Mouse (Mus musculus): Measurements from ENCODE around the gene Tmem40.

Gene Tmem40

GRCm38 (mm10) chr6:115768207-115768606 lies 6.0 kb upstream of the Tmem40 start:
- DNase-seq (ENCODE audit: low spot score), result no peak

- no peak for DNase-seq (ENCODE audit: low spot score)
Observed at GRCm38 (mm10) chr6:115767357-115767756, 5.1 kb upstream of the Tmem40 start.

GRCm38 (mm10) chr6:115764179-115764578 lies 2.0 kb upstream of the Tmem40 start:
- DNase-seq (ENCODE audit: low spot score), result no peak

- DNase-seq (ENCODE audit: low spot score), result no peak
Observed at GRCm38 (mm10) chr6:115760982-115761381, 1.2 kb downstream of the Tmem40 start.

GRCm38 (mm10) chr6:115760137-115760536 lies 2.1 kb downstream of the Tmem40 start:
- DNase-seq (ENCODE audit: low spot score), result no peak

GRCm38 (mm10) chr6:115759461-115759860 lies 2.7 kb downstream of the Tmem40 start:
- no peak for DNase-seq (ENCODE audit: low spot score)

- peak; percentile 60 for DNase-seq (ENCODE audit: low spot score)
Observed at GRCm38 (mm10) chr6:115758981-115759435, 3.2 kb downstream of the Tmem40 start.

GRCm38 (mm10) chr6:115755536-115755935 lies 6.7 kb downstream of the Tmem40 start:
- peak; percentile 66 for DNase-seq (ENCODE audit: low spot score)

GRCm38 (mm10) chr6:115746326-115746725 lies 15.9 kb downstream of the Tmem40 start:
- DNase-seq (ENCODE audit: low spot score), result no peak

- peak; percentile 72 for DNase-seq (ENCODE audit: low spot score)
Observed at GRCm38 (mm10) chr6:115743569-115743968, 18.6 kb downstream of the Tmem40 start.

- DNase-seq (ENCODE audit: low spot score), result no peak
Observed at GRCm38 (mm10) chr6:115739056-115739455, 23.2 kb downstream of the Tmem40 start.

- no peak for DNase-seq (ENCODE audit: low spot score)
Observed at GRCm38 (mm10) chr6:115734909-115735308, 27.3 kb downstream of the Tmem40 start.

GRCm38 (mm10) chr6:115732341-115732928 lies 29.8 kb downstream of the Tmem40 start:
- no peak for DNase-seq (ENCODE audit: low spot score)

GRCm38 (mm10) chr6:115730560-115731342 lies 31.5 kb downstream of the Tmem40 start:
- DNase-seq (ENCODE audit: low spot score), result no peak

- no peak for DNase-seq (ENCODE audit: low spot score)
Observed at GRCm38 (mm10) chr6:115727570-115727969, 34.6 kb downstream of the Tmem40 start.

- DNase-seq (ENCODE audit: low spot score), result peak; percentile 65
Observed at GRCm38 (mm10) chr6:115727108-115727507, 35.1 kb downstream of the Tmem40 start.

- DNase-seq (ENCODE audit: low spot score), result no peak
Observed at GRCm38 (mm10) chr6:115722246-115722645, 40.0 kb downstream of the Tmem40 start.

GRCm38 (mm10) chr6:115717715-115718558 lies 44.3 kb downstream of the Tmem40 start:
- DNase-seq (ENCODE audit: low spot score), result peak; percentile 50

- no peak for DNase-seq (ENCODE audit: low spot score)
Observed at GRCm38 (mm10) chr6:115717101-115717652, 45.0 kb downstream of the Tmem40 start.

- no peak for DNase-seq (ENCODE audit: low spot score)
Observed at GRCm38 (mm10) chr6:115711261-115711660, 50.9 kb downstream of the Tmem40 start.

GRCm38 (mm10) chr6:115702901-115703300 lies 59.3 kb downstream of the Tmem40 start:
- DNase-seq (ENCODE audit: low spot score), result no peak

- DNase-seq (ENCODE audit: low spot score), result no peak
Observed at GRCm38 (mm10) chr6:115701302-115701701, 60.9 kb downstream of the Tmem40 start.
